Mouse (Mus musculus) cerebellum, adult (tissue): Measurements from ENCODE around the gene Rinl.

Experiments used
- ATAC-seq: cut with Nextera tagmentation; 2 replicates; pipeline ENCODE4 v1.9.2; 2017; ENCODE audit warnings: mild to moderate bottlenecking, moderate library complexity, mixed read lengths; ENCODE audit not compliant: insufficient number of reproducible peaks, low FRiP score, low TSS enrichment

Gene Rinl

DNA sequence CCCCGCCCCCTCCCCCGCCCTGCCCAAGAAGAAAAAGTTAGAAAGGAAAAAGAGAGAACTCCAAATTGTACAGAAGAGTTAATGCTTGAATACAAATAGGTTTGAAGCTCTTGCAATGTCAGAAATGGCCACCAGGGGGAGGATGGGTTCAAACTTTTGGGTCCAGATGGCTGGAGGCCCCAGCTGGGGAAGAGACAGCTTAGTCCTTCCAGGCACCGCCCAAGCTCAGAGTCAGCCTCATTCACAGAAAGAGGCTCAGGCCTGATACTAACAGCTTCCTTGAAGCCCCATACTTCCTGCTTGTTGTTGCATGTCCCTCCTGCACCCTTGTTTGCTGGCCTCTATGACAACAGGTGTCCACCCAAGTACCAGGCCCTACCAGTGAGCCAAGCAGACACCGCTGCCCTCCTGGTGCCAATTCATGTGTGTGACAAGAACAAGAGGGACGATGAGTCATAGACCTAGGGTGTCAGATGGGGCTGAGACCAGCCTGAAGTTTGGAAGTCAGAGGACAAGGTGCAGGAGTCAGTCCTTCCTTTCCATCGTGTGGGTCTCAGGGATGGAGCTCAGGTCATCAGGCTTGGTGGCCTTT, 8.6 kb upstream of the Rinl start:
- peak; percentile 78; the same call in 1 of the 2 replicates for ATAC-seq

DNA sequence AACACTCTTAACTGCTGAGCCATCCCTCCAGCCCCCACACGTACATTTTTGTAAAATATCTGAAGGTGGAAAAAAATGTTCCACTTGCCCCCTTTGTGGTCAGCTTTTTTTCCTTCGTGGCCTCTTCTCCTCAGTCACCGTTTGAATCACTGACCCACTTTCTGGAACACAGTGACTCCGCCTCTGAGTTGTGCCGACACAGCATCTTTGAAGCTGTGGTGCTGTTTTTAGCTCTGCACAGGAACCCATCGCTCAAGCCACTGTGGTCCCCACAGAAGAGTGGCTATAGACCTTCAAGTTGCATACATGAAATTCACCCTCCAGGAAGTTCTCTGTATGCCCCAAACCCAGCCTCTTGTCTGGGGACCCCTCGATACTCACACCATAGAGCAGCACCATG, 7.9 kb upstream of the Rinl start:
- no peak for ATAC-seq

DNA sequence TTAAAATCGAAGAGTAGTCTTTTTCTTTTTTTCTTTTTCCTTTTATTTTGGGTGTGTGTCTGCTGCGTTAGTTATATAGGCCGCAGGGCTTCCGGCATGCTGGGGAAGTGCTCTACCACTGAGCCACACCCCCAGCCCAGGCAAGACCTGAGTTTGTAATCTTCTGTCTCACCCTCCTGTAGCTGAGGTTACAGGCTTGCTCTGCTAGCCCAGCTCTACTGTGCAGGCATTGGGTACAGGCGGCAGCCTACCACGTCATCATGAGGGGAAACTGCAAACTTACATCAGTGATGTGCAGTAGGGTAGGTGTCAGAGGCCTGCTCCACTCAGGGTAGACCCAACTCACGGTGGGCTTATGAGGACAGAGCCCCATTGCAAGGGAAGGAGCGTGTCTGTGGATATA, 7.5 kb upstream of the Rinl start:
- no peak for ATAC-seq

DNA sequence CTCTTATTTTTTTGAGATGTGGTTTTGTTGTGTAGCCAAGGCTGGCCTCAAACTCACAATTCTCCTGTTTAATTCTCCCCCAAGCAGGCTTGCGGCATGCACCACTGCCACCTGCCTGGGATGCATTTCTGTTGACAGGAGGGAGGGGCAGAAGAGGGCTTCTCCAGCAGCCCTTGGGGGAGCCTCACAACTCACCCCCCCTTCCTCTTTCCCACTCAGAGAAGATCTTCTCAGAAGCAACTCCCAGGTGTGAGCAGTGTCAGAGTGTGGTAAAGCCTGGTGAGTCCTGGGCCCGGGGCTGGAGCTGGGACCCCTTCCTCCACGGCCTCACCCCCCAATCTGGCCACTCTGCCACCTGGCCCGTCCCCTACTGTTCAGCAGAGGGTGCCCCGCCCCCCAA, 3.6 kb upstream of the Rinl start:
- ATAC-seq = no peak

DNA sequence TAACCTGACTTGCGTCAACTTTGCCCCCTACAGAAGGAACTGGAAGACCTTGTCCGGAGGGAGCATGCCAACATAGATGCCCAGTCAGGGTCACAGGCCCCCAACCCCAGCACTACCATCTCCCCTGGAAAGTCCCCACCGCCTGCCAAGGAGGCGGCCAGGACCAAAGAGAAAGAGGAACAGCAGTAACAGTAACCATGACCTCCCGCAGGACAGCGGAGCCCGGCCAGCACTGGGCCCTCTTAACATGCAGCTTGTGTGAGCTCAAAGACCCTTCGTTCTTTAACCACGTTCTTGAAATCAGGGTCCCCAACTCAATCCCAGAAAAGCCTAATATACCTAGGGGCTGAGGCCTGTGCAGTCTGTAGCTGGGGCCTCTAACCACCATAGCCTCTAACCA, 885 bp upstream of the Rinl start:
- ATAC-seq = no peak

DNA sequence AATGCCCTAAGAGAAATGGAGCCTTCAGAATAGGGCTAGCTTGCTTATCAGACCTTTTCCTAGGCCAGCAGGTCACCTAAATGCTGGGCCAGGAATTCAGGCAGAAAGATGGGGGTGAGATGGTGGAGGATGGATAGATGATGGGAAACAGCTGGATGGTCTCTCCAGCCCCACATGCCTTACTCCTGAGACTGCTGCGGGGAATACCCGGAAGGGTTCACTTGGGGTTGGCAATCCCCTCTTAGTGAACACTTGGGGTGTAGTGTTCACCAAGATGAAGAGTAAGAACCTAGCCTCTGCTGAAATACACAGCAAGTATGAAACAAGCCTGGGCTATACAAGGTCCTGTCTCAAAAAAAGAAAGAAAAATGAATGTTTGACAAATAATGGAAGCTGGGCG, 466 bp downstream of the Rinl start:
- ATAC-seq = no peak

DNA sequence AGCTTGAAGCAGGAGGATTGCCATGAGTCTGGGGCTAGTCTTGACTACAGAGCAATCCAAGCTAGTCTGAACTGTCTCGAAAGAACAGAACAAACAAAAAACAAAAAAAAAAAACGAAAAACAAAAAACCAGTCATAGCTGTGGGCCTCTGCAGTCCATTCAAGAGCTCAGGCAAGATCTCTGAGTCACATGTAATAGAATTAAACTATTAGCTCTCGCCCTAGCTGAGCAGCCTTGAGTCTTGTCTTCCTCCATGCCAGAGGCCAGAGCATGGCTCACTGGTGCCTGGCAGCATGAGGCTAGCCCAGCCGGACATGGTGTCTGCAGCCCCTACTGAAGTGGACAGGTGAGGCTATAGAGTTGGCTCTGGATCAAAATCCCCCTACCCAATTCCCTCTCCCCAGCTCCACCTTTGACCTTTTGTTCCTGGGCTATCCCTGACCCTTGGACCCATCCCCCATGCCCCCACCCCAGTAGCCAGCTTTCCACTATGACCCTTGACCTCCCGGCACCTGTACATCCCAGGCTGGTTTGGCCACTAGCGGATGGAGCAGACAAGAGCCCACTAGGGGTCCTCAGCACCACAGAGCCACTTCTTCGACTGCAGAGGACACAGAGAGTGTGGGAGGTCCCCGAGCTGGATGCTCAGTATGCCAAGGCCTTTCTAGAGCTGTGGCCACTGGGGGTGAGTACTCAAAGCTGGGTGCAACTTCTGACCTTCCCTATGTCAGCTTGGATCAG, 1.5 kb downstream of the Rinl start:
- ATAC-seq = no peak

DNA sequence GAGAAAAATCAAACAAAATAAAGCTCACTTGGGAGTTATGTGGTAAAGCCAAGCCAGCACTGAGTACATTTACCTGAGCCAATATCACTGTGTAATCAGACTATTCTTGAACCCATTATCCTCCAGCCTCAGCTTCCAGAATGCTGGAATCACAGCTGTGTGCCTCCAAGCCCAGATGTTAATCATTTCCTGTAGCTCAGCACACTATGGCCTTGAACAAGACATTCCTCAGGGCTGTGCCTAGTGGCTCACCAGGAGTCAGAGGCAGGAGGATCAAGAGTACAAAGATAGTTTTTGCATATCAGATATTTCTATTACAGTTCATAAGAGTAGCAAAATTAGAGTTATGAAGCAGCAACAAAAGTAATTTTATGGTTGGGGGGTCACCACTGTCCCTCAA, 2.9 kb downstream of the Rinl start:
- no peak for ATAC-seq

DNA sequence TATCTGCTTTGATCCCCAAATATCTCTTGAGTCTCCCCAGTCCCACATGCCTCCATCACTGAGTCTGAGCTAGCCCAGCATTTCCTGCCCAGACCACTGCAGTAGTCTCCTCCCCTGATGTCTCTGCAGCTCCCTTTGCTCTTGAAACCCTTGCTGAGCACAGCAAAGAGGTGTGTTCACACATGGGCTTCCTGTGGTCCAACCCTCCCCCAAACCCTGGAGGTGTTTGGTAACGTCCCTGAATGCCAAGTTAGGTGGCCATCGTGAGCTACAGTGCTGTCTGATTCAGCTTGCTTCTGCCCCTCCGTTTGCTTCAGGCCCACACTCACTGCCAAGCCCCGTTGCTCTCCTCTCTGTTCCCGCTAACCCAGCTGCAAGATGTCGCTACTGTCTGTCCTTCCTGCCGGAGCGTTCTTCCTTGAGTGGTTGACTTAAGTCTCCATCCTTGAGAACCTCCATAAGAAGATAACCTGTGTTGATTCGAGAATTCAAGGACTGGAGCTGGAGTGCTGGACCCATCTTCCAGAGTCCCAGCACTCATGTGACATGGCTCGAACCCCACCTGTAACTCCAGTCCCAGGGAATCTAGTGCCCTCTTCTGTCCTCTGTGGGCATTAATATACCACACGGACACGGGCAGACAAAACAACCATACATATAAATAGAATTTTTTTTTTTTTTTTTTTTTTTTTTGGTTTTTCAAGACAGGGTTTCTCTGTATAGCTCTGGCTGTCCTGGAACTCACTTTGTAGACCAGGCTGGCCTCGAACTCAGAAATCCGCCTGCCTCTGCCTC, 3.8 kb downstream of the Rinl start:
- ATAC-seq = no peak

DNA sequence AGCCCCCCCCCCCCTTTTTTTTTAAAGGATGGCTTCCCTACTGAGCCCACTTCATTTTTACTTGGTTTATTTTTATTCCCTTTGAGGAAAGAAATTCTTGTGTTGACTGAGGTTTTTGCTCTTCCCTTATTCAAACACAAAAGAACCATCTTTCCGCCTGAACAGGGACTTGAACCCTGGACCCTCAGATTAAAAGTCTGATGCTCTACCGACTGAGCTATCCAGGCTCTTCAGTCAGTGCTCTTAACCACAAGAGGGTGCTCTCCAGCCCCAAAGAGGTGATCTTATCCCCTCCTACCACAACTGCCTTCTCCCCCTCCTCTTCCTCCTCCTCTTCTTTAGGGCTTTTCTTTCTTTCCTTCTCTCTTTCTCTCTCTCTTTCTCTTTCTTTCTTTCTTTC, 5.1 kb downstream of the Rinl start:
- no peak for ATAC-seq

DNA sequence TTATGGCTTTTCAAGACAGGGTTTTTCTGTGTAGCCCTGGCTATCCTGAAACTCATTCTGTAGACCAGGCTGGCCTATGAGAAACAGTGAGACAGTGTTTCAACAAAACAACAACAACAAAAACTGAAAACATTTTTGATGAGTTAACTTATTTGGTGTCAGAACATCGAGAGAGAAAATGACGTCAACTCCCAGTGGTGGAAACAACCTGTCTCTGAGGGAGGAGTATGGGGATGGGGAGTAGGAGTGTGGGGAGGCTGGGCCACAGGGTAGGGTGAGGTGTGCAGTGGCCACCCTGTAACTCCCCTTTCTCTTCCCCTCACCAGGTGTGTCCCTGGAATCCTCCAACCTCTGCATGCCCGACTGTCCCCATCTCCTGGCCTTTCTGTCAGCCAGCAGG, 5.7 kb downstream of the Rinl start:
- no peak for ATAC-seq

DNA sequence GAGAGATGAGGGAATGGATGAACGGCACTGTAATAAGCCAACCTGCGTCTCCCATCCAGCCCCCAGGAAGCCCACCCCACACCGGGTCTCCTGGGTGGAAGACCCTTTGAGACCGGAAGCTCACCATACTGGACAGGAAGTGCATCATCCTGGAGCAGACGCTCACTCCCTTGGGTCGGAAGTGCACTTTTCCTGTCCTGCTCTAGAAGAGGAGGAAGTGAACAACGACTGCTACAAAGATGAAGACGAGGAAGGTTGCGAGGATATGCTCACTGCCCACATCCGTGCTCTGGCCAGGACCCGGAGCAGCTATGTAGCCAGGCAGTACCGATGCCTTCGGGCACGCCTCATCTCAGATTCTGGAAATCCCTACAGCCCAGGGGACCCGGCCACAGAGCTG, 7.1 kb downstream of the Rinl start:
- ATAC-seq = no peak

DNA sequence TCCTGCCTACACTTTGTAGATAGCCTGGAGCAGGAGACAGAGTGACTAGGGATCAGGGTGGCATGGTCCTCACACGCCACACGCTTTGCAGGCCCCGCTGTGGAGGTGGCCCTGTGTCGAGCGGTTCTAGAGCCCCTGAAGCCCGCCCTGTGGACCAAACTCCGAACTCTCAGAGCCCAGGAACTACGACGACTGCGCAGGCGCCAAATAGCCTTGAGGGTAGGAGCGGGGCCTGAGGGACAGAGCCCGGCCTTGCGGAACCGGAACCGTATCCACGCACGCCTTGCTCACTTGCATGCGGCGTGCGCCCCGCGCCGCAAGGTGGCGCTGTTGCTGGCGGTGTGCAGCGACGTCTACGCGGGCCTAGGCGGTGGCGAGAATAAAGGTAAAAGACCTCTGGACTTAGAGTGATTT, 7.8 kb downstream of the Rinl start:
- ATAC-seq = peak; percentile 94

DNA sequence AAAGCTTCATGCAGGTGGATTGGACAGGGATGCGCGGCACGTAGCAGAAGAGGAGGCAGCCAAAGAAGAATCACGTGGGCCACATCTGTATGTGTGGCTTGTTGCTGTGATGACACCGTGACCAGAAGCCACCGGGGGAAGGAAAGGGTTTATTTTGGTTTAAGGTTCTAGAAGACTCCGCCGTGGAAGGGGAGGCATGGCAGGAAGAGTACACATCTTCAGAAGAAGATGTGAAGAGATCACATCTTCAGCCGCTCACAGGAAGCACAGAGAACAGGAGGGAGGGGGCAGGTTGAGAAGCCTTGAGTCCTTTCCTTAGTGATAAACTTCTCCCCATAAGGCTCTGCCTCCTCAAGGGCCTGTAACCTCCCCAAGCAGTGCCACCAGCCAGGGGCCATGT, 11.2 kb downstream of the Rinl start:
- ATAC-seq = no peak

DNA sequence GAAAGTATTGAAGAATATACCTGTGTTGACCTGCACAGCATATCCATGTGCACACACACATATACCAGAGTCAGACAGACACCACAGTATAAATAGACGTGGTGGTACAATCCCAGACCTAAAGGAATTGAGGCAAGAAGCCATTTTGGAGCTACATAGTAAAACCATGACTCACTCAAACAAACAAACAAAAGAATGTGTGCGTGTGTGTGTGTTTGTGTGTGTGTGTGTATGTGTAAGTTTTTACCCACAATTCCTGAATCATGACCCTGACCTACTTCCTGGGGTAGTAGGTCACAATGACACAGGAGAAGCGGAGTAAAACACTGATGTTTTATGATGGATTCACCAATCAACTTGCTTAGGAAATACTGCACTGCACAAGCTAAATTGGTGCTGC, 12.7 kb downstream of the Rinl start:
- no peak for ATAC-seq

DNA sequence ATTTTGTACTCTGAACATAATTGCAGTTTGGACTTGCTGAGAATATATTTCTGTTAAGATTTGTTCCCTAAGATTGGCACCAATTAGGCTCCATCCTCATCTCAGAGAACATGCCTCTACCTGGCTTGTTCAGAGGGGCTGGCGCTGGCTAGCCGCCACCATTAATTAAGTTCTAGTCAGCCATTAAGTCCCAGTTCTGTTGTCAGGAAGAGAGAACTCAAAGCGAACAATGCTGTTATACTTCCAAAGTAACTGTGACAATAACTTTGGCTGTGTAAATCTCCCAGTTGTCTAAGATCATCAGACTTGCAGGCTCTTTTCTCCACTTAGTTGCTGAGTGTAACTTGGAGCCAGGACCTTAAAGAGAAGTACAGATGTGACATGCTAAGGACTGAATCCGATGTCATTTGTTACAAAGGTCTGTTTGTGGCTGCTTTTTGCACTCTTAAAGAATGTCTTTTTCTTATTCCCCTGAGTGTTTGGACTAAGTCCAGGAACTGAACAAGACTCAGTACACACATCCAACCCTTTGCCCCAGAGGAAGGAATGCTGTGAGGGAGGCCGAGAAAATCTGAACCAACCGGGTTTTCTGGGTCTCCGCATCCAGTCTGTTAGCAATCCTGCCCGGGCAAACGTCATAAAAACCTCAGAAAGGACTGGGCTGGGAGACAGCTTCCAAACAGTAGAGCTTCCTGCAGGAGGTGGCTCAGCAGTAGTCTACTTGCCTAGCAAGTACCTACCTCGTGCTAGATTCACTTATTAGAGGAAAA, 13.3 kb downstream of the Rinl start:
- no peak for ATAC-seq

DNA sequence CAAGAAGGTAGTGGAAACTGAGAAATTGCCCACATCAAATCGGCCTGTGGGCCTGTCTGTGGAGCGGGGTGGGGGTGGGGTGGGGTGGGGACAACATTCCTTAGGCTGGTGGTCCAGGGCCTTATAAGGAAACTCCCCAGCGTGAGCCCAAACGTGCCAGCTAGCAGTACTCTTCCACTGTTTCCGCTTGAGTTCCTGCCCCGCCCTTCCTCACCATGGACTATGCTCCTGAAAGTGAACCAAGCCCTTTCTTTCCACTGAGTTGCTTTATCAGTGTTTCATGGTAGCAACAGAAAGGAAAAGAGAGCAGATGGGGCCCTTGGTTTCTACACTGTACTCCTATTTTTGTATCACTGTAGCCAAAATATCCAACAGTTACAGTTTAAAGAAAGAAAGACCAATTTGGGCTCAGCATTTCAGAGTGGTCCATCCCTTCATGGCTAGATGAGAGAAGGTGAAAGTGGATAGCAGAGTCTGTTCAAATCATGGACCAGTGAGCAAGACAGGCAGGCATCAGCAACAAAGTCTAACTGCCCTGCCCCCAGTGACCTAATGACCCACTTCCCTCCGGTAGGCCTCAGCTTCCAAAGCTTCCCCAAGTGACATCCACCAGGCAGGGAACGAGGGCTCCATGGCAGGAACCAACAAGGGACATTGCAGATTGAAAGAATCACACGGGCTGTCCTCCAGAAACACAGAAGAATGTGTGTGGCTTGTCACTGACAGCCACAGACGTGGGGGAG, 14.2 kb downstream of the Rinl start:
- no peak for ATAC-seq

DNA sequence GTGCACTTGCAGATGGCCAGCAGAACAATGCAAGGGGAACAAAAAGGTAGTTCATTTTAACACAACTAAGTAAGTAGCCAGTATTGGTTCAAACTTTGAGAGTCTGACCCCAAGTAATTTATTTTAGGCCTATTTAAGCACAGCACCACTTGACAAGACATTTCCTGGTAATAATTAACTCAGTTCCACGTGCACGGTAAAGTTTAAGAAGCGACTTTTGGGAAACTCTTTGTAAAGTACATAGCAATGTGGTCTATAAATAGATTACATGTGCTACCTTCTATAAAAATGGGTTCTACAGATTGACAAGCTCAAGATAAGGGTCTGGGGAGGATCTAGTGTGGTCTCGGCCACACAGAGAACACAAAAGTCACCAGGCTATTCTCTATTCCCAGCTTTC, 15.0 kb downstream of the Rinl start:
- ATAC-seq = no peak

DNA sequence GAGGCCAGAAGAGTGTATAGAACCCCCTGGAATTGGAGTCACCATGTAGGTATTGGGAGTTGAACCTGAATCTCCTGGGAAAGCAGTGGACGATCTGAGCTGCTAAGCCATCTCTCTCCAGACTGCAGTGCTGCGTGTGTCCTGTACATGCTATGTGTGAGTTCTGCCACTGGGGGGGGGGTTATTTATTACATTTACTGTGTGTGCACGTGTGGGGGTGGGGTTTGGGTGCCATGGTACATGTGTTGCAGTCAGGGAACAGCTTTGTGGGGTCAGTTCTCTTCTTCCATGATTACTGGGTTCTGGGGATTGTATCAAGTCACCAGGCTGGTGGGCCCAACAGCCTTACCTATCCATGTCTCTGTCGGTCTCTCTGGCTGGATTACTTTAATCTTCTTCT, 18.1 kb downstream of the Rinl start:
- no peak for ATAC-seq

DNA sequence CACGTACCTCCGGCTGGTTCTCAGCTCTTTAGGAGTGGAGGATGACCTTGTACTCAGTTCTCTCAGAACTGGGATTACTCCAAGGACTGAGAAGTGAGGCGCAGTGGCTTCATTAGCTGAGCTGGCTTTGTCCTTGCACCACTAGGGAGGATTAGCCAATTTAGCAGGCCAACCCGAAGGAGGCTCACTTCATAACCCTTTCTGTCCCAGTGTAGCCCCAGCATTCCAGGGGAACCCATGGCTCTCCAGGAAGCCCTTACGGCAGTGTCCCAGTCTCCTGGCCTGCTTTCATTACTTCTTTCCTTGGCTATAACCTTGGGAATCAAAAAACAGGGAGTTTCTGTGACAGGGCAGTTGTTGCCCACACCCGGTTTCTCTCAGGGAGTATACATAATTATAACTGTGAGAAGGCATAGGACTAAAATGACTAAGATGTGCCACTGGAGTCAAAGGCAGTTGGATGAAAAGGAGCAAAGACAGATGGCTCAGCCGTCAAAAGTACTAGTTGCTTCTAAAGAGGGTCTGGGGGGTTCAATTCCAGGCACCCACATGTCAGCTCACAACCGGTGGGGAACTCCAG, 19.0 kb downstream of the Rinl start:
- no peak for ATAC-seq
